Comparison of ENCODE assay signal across 28 mouse cellular contexts in the genomic region with DNA sequence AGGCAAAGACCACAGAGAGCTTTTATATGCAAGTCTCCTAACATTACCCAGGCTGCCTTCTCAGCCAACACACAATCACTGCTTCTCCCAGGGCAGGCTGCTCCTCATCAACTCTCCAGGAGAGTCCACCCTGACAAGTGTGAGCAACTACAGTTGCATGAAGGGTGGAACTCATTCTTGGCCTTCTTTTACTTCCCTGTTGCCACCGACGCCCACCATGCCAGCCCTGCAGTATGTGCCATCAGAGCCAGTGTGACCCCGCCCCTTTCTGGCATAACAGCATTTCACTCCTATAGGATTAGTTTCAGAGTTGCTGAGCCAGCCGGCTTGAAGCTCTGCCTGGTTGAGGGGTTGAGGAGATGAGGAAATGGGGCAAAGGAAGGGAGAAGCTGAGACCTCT.
DNase-seq lines count a peak whose midpoint lies in the region; ATAC-seq and TF ChIP-seq lines count a peak whose summit lies in the region.
"Had no signal": no experiment of that assay in that cellular context is flagged by ENCODE, and none has a peak within 500 bp of the region (broad histone marks: within the 10 kb centered on the region; RNA-seq: fewer than 3 reads in every experiment).

No protein-coding gene starts in this region.

- H3K36me3 ChIP-seq in forebrain, embryonic 14.5 days (ENCODE audit: control insufficient read depth, insufficient read depth, low read length) = no peaks in the 10 kb centered on the region
- H3K36me3 ChIP-seq in forebrain, embryonic 16.5 days (ENCODE audit: control insufficient read depth, insufficient read depth) = no peaks in the 10 kb centered on the region
- H3K36me3 ChIP-seq in limb, embryonic 15.5 days = peaks cover 10% of the 10 kb centered on the region
- peaks cover 12% of the 10 kb centered on the region for H3K36me3 ChIP-seq in limb, embryonic 10.5 days
- H3K36me3 ChIP-seq: forebrain, embryonic 12.5 days had no signal

- no peak for ATAC-seq in forebrain, embryonic 14.5 days
- ATAC-seq in forebrain, embryonic 16.5 days = no peak
- ATAC-seq in limb, embryonic 15.5 days (ENCODE audit: insufficient number of reproducible peaks, low FRiP score, low TSS enrichment, low read depth) = 0 out of 2 replicates have a peak, but pooled peaks have one; percentile 40
- ATAC-seq: forebrain, postnatal 0 days; hindbrain, postnatal 0 days; inflammation-experienced regulatory T-cells, adult 6 months had no signal

- no peak overlapping the region for H3K4me2 ChIP-seq in forebrain, embryonic 14.5 days (ENCODE audit: low read length)
- no peak overlapping the region for H3K4me2 ChIP-seq in forebrain, embryonic 16.5 days (ENCODE audit: low read length)
- H3K4me2 ChIP-seq in limb, embryonic 15.5 days = no peak overlapping the region
- H3K4me2 ChIP-seq: embryonic facial prominence, embryonic 12.5 days; forebrain, embryonic 12.5 days; heart, embryonic 13.5 days; hindbrain, embryonic 14.5 days had no signal

- H3K27me3 ChIP-seq in forebrain, embryonic 14.5 days (replicated peaks; ENCODE audit: control insufficient read depth, insufficient read depth, low read length) = no peaks in the 10 kb centered on the region
- H3K27me3 ChIP-seq in forebrain, embryonic 16.5 days (replicated peaks; ENCODE audit: control insufficient read depth, insufficient read depth, low read length) = 0 out of 2 replicates have a peak, but pooled peaks cover 3% of the 10 kb centered on the region
- H3K27me3 ChIP-seq in limb, embryonic 15.5 days = no peaks in the 10 kb centered on the region
- no peaks in the 10 kb centered on the region for H3K27me3 ChIP-seq in limb, embryonic 10.5 days (ENCODE audit: low read depth, poor library complexity, severe bottlenecking)
- peaks cover 2% of the 10 kb centered on the region; the same call in 1 of the 2 replicates for H3K27me3 ChIP-seq in cerebellum, adult 2 months (ENCODE audit: control insufficient read depth, insufficient read depth, low read length)
- H3K27me3 ChIP-seq: CH12.LX; embryonic facial prominence, embryonic 12.5 days; forebrain, embryonic 12.5 days; heart, embryonic 13.5 days had no signal

- TF ChIP-seq CTCF in brain, embryonic 14.5 days (IDR thresholded peaks at IDR 0.05; ENCODE audit: borderline replicate concordance, extremely low read depth, insufficient read depth, insufficient read length) = no peak
- TF ChIP-seq CTCF in cerebellum, adult 2 months (IDR thresholded peaks at IDR 0.05; ENCODE audit: borderline replicate concordance, insufficient read depth, low read depth, low read length) = no peak

- H3K9ac ChIP-seq in forebrain, embryonic 14.5 days (ENCODE audit: low read length) = no peak overlapping the region
- no peak overlapping the region for H3K9ac ChIP-seq in forebrain, embryonic 16.5 days (replicated peaks; ENCODE audit: low read depth, low read length)
- no peak overlapping the region for H3K9ac ChIP-seq in limb, embryonic 15.5 days
- H3K9ac ChIP-seq: embryonic facial prominence, embryonic 12.5 days; forebrain, embryonic 12.5 days; forebrain, postnatal 0 days; heart, embryonic 13.5 days; hindbrain, embryonic 14.5 days had no signal

- no peak overlapping the region for H3K4me3 ChIP-seq in forebrain, embryonic 14.5 days (ENCODE audit: low read depth, low read length)
- no peak overlapping the region for H3K4me3 ChIP-seq in forebrain, embryonic 16.5 days (replicated peaks; ENCODE audit: low read length)
- no peak overlapping the region for H3K4me3 ChIP-seq in limb, embryonic 15.5 days
- H3K4me3 ChIP-seq in limb, embryonic 10.5 days = no peak overlapping the region
- no peak overlapping the region for H3K4me3 ChIP-seq in cerebellum, adult 2 months (replicated peaks; ENCODE audit: insufficient read depth, low read depth, low read length)
- H3K4me3 ChIP-seq: embryonic facial prominence, embryonic 12.5 days; erythroblast, embryonic 14.5 days; forebrain, embryonic 12.5 days; gastrocnemius, adult 2 months; heart, embryonic 13.5 days had no signal

- peak; percentile 23 for DNase-seq in forebrain, embryonic 14.5 days (ENCODE audit: low spot score)
- DNase-seq in limb, embryonic 10.5 days (ENCODE audit: low spot score) = no peak
- DNase-seq in brain, embryonic 14.5 days (ENCODE audit: low read depth) = peak; percentile 52
- DNase-seq in cerebellum, adult 2 months = no peak
- no peak for DNase-seq in lung, adult 18-20 months
- DNase-seq: adrenal gland, adult 2 months; adrenal gland, postnatal 14 days; B cell, adult 2 months; cerebellum, adult 11-12 months; cerebellum, adult 9-10 months; cerebellum, postnatal 14 days; forebrain, postnatal 0 days; gastrocnemius, adult 2 months; gastrocnemius, postnatal 14 days; heart, adult 18-20 months; heart, postnatal 14 days; heart, postnatal 4 days had no signal

- no peak for TF ChIP-seq POLR2A in brain, embryonic 14.5 days (IDR thresholded peaks at IDR 0.05; ENCODE audit: borderline replicate concordance, extremely low read depth, insufficient read depth, insufficient read length, poor library complexity, severe bottlenecking)
- no peak for TF ChIP-seq POLR2A in cerebellum, adult 2 months (IDR thresholded peaks at IDR 0.05; ENCODE audit: borderline replicate concordance, insufficient read depth, low read length)

- H3K9me3 ChIP-seq in forebrain, embryonic 14.5 days (replicated peaks; ENCODE audit: control insufficient read depth, low read length) = no peaks in the 10 kb centered on the region
- H3K9me3 ChIP-seq in forebrain, embryonic 16.5 days (ENCODE audit: control insufficient read depth, low read length) = no peaks in the 10 kb centered on the region
- no peaks in the 10 kb centered on the region for H3K9me3 ChIP-seq in limb, embryonic 15.5 days
- H3K9me3 ChIP-seq in limb, embryonic 10.5 days (replicated peaks) = no peaks in the 10 kb centered on the region
- H3K9me3 ChIP-seq: forebrain, embryonic 12.5 days; G1E had no signal

- no peak overlapping the region for H3K27ac ChIP-seq in forebrain, embryonic 14.5 days (ENCODE audit: low read depth, low read length)
- H3K27ac ChIP-seq in forebrain, embryonic 16.5 days (ENCODE audit: low read length) = no peak overlapping the region
- no peak overlapping the region for H3K27ac ChIP-seq in limb, embryonic 15.5 days
- no peak overlapping the region for H3K27ac ChIP-seq in limb, embryonic 10.5 days
- no peak overlapping the region for H3K27ac ChIP-seq in cerebellum, adult 2 months (ENCODE audit: insufficient read depth, low read length)
- H3K27ac ChIP-seq: embryonic facial prominence, embryonic 12.5 days; forebrain, embryonic 12.5 days; gastrocnemius, adult 2 months; heart, embryonic 13.5 days; hindbrain, embryonic 14.5 days; hindbrain, postnatal 0 days had no signal

- WGBS in forebrain, embryonic 14.5 days = 55% methylated on average over 4 of the region's 4 CpGs
- 64% methylated on average over 4 of the region's 4 CpGs for WGBS in forebrain, embryonic 16.5 days
- WGBS in limb, embryonic 15.5 days = 62% methylated on average over 4 of the region's 4 CpGs
- 83% methylated on average over 4 of the region's 4 CpGs for WGBS in limb, embryonic 10.5 days
- 30% methylated on average over 4 of the region's 4 CpGs for WGBS in cerebellum, adult 2 months

- peaks cover 9% of the 10 kb centered on the region for H3K4me1 ChIP-seq in forebrain, embryonic 14.5 days (ENCODE audit: control insufficient read depth, insufficient read depth, low read length)
- peaks cover 3% of the 10 kb centered on the region for H3K4me1 ChIP-seq in forebrain, embryonic 16.5 days (replicated peaks; ENCODE audit: control insufficient read depth, insufficient read depth, low read length)
- 0 out of 2 replicates have a peak, but pooled peaks cover 3% of the 10 kb centered on the region for H3K4me1 ChIP-seq in limb, embryonic 15.5 days
- peaks cover 29% of the 10 kb centered on the region for H3K4me1 ChIP-seq in limb, embryonic 10.5 days
- no peaks in the 10 kb centered on the region for H3K4me1 ChIP-seq in cerebellum, adult 2 months (ENCODE audit: control insufficient read depth, insufficient read depth, low read length)
- H3K4me1 ChIP-seq: heart, embryonic 13.5 days had no signal

Comparison
In these comparisons a context has a peak if more than half of its experiments do, and no peak if none do; other contexts are left out.
1. DNase-seq: peak in forebrain, embryonic 14.5 days (single experiment) and brain, embryonic 14.5 days (single experiment); none in limb, embryonic 10.5 days (single experiment), cerebellum, adult 2 months (0 of 2) and lung, adult 18-20 months (0 of 2).